Mouse (Mus musculus) spleen, adult 12 weeks (tissue): ENCODE results near the gene Dusp19.

Experiments used
- DNase-seq: peaks from one replicate; pipeline ENCODE4 v3.0.0; 2022; ENCODE audit warnings: low spot score

Dusp19 gene

GRCm38 (mm10) chr2:80616854-80617737, at the start of gene Dusp19, which contains the start of gene Nup35:
TSS of gene Dusp19 (plus strand) at chr2:80617045.
TSS of gene Nup35 (plus strand) at chr2:80617236.
- peak; percentile 75 for DNase-seq

- DNase-seq, result no peak
Observed at GRCm38 (mm10) chr2:80567411-80567810, 49.4 kb upstream of the Dusp19 start.

GRCm38 (mm10) chr2:80570656-80571055, 46.2 kb upstream of the Dusp19 start:
- no peak for DNase-seq

GRCm38 (mm10) chr2:80577286-80577685, 39.6 kb upstream of the Dusp19 start:
- no peak for DNase-seq

GRCm38 (mm10) chr2:80579253-80579891, 37.5 kb upstream of the Dusp19 start:
- DNase-seq, result no peak

- no peak for DNase-seq
Observed at GRCm38 (mm10) chr2:80580311-80580961, 36.4 kb upstream of the Dusp19 start.

- peak; percentile 83 for DNase-seq
Observed at GRCm38 (mm10) chr2:80581043-80581711, 35.7 kb upstream of the Dusp19 start, which contains the start of gene Nckap1. TSS of gene Nckap1 (minus strand) at chr2:80581380.

- DNase-seq, result no peak
Observed at GRCm38 (mm10) chr2:80582356-80582755, 34.5 kb upstream of the Dusp19 start.

GRCm38 (mm10) chr2:80594215-80594918, 22.5 kb upstream of the Dusp19 start:
- no peak for DNase-seq

- DNase-seq, result no peak
Observed at GRCm38 (mm10) chr2:80596960-80597359, 19.9 kb upstream of the Dusp19 start.

- no peak for DNase-seq
Observed at GRCm38 (mm10) chr2:80599850-80600249, 17.0 kb upstream of the Dusp19 start.

GRCm38 (mm10) chr2:80600611-80601010, 16.2 kb upstream of the Dusp19 start:
- DNase-seq, result no peak

GRCm38 (mm10) chr2:80602756-80603155, 14.1 kb upstream of the Dusp19 start:
- DNase-seq, result no peak

- no peak for DNase-seq
Observed at GRCm38 (mm10) chr2:80603771-80604426, 12.9 kb upstream of the Dusp19 start.

- DNase-seq, result no peak
Observed at GRCm38 (mm10) chr2:80612286-80612685, 4.6 kb upstream of the Dusp19 start.

- DNase-seq, result no peak
Observed at GRCm38 (mm10) chr2:80612796-80613195, 4.0 kb upstream of the Dusp19 start.

- DNase-seq, result no peak
Observed at GRCm38 (mm10) chr2:80618991-80619390, 2.1 kb downstream of the Dusp19 start.

- DNase-seq, result no peak
Observed at GRCm38 (mm10) chr2:80621921-80622320, 5.1 kb downstream of the Dusp19 start.

GRCm38 (mm10) chr2:80624523-80624922, 7.7 kb downstream of the Dusp19 start:
- DNase-seq, result no peak

- no peak for DNase-seq
Observed at GRCm38 (mm10) chr2:80632336-80633026, 15.6 kb downstream of the Dusp19 start.
